Mouse (Mus musculus): ENCODE measurements at regions not wholly inside any gene's neighbourhood (a gene's known extent, or its start where the extent isn't known, plus 50 kb on each side); places are given as distances from the start of the nearest gene placed in this dataset.

GRCm38 (mm10) chr11:33012384-33013160 lies 134.6 kb downstream of the Fgf18 start:
- TF ChIP-seq POLR2A (IDR thresholded peaks at IDR 0.05; ENCODE audit: control insufficient read depth in 1 of 2, insufficient read depth in 1 of 2, low read depth in 1 of 2, low read length in 2 of 2, poor library complexity in 1 of 2): no peak
- TF ChIP-seq RCOR1 (IDR thresholded peaks at IDR 0.05; ENCODE audit: low read depth, low read length): no peak
- TF ChIP-seq POLR2AphosphoS2 (IDR thresholded peaks at IDR 0.05; ENCODE audit: low read length): no peak
- no peak for TF ChIP-seq MAX (IDR thresholded peaks at IDR 0.05; ENCODE audit: low read length)
